Mouse (Mus musculus): ENCODE data around the gene Gm47791. TPM values are rescaled to one million over a fixed set of nuclear protein-coding genes. Genes with fewer than 3 reads are reported as not detected.

The Gm47791 gene
- polyA plus RNA-seq, 1 experiment, result not detected

GRCm38 (mm10) chr1:82725875-82726185 is 45.2 kb downstream of the Gm47791 start:
- H3K4me3 ChIP-seq, result peak overlapping the region; percentile 73
- peaks cover 29% of the 10 kb centered on the region for H3K79me2 ChIP-seq (ENCODE audit: control insufficient read depth, insufficient read depth)
- TF ChIP-seq POLR2A (IDR thresholded peaks at IDR 0.05; ENCODE audit: insufficient read length, low read depth), result no peak
- no peak for TF ChIP-seq SRF (IDR thresholded peaks at IDR 0.05; ENCODE audit: control insufficient read depth, insufficient read length, low read depth)
- no peak for TF ChIP-seq MAX (IDR thresholded peaks at IDR 0.05; ENCODE audit: low read depth)
- no peak for TF ChIP-seq MYOG (IDR thresholded peaks at IDR 0.05; ENCODE audit: control insufficient read depth in 1 of 3, insufficient read depth in 1 of 3, insufficient read length in 2 of 3, low read depth in 2 of 3)
- TF ChIP-seq USF1 (IDR thresholded peaks at IDR 0.05; ENCODE audit: low read depth), result no peak
- no peak for TF ChIP-seq TCF3 (IDR thresholded peaks at IDR 0.05; ENCODE audit: insufficient read length, low read depth)
- TF ChIP-seq MYOD1 (IDR thresholded peaks at IDR 0.05; ENCODE audit: control insufficient read depth in 1 of 3, insufficient read length in 2 of 3, low read depth in 2 of 3), result no peak
- TF ChIP-seq E2F4 (IDR thresholded peaks at IDR 0.05; ENCODE audit: insufficient read depth), result no peak
- peak overlapping the region; percentile 98 for H3K4me2 ChIP-seq (ENCODE audit: low read depth)
- peaks cover under 1% of the 10 kb centered on the region for H3K27me3 ChIP-seq (ENCODE audit: control insufficient read depth, insufficient read depth, insufficient read length)
- peaks cover 21% of the 10 kb centered on the region for H3K36me3 ChIP-seq (ENCODE audit: control insufficient read depth, insufficient read depth)
- H3ac ChIP-seq (ENCODE audit: control insufficient read depth, insufficient read length), result no peak overlapping the region

GRCm38 (mm10) chr1:82725026-82725874 is 45.8 kb downstream of the Gm47791 start:
- Histone ChIP-seq H3ac (ENCODE audit: control insufficient read depth, insufficient read length) (peak overlapping the region; percentile 59), H3K4me3 (peak overlapping the region; percentile 73), H3K27me3 (ENCODE audit: control insufficient read depth, insufficient read depth, insufficient read length) (peaks cover 5% of the 10 kb centered on the region), H3K79me2 (ENCODE audit: control insufficient read depth, insufficient read depth) (peaks cover 29% of the 10 kb centered on the region), H3K36me3 (ENCODE audit: control insufficient read depth, insufficient read depth) (peaks cover 19% of the 10 kb centered on the region), H3K4me2 (ENCODE audit: low read depth) (peak overlapping the region; percentile 98)
- TF ChIP-seq E2F4 (IDR thresholded peaks at IDR 0.05; ENCODE audit: insufficient read depth), result no peak
- no peak for TF ChIP-seq TCF3 (IDR thresholded peaks at IDR 0.05; ENCODE audit: insufficient read length, low read depth)
- no peak for TF ChIP-seq REST (IDR thresholded peaks at IDR 0.05; ENCODE audit: insufficient read depth, insufficient read length)

- Histone ChIP-seq H3K4me2 (ENCODE audit: low read depth) (peak within 1 kb of the TSS; percentile 98), H3K27me3 (ENCODE audit: control insufficient read depth, insufficient read depth, insufficient read length) (peaks cover 5% of the 10 kb centered on the region), H3K4me3 (peak within 1 kb of the TSS; percentile 73), H3ac (ENCODE audit: control insufficient read depth, insufficient read length) (peak within 1 kb of the TSS; percentile 59), H3K36me3 (ENCODE audit: control insufficient read depth, insufficient read depth) (peaks cover 12% of the 10 kb centered on the region), H3K79me2 (ENCODE audit: control insufficient read depth, insufficient read depth) (peaks cover 29% of the 10 kb centered on the region)
- TF ChIP-seq USF1 (IDR thresholded peaks at IDR 0.05; ENCODE audit: low read depth) (peak; percentile 99), E2F4 (IDR thresholded peaks at IDR 0.05; ENCODE audit: insufficient read depth) (no peak), TCF12 (IDR thresholded peaks at IDR 0.05; ENCODE audit: insufficient read depth, poor library complexity, severe bottlenecking) (no peak), SRF (IDR thresholded peaks at IDR 0.05; ENCODE audit: control insufficient read depth, insufficient read length, low read depth) (no peak), CEBPB (IDR thresholded peaks at IDR 0.05; ENCODE audit: insufficient read depth, poor library complexity, severe bottlenecking) (no peak), MYOG (IDR thresholded peaks at IDR 0.05; ENCODE audit: control insufficient read depth in 1 of 3, insufficient read depth in 1 of 3, insufficient read length in 2 of 3, low read depth in 2 of 3) (no peak), POLR2A (IDR thresholded peaks at IDR 0.05; ENCODE audit: insufficient read length, low read depth) (peak; percentile 75), POLR2AphosphoS2 (IDR thresholded peaks at IDR 0.05; ENCODE audit: insufficient read length, low read depth) (peak; percentile 72), REST (IDR thresholded peaks at IDR 0.05; ENCODE audit: insufficient read depth, insufficient read length) (no peak), TCF3 (IDR thresholded peaks at IDR 0.05; ENCODE audit: insufficient read length, low read depth) (no peak), MYOD1 (IDR thresholded peaks at IDR 0.05; ENCODE audit: control insufficient read depth in 1 of 3, insufficient read length in 2 of 3, low read depth in 2 of 3) (no peak), MAX (IDR thresholded peaks at IDR 0.05; ENCODE audit: low read depth) (no peak)
Observed at GRCm38 (mm10) chr1:82724339-82725025, 46.6 kb downstream of the Gm47791 start, which contains the start of gene Mff. TSS of gene Mff (plus strand) at chr1:82724890.

Other genes starting within 250 kb of the Gm47791 start
- gene Col4a4, start 184.4 kb downstream of the Gm47791 start, polyA plus RNA-seq (2012; fragmentation: generic; extraction: Trizol), result 0.19 TPM
- gene Col4a3, start 184.3 kb downstream of the Gm47791 start, polyA plus RNA-seq (2012; fragmentation: generic; extraction: Trizol), result 0.08 TPM
- gene Mff, start 46.4 kb downstream of the Gm47791 start, polyA plus RNA-seq (2012; fragmentation: generic; extraction: Trizol), result 121 TPM
- gene Tm4sf20, start 2.8 kb downstream of the Gm47791 start, polyA plus RNA-seq (2012; fragmentation: generic; extraction: Trizol), result not detected
- gene Agfg1, start 68.2 kb upstream of the Gm47791 start, polyA plus RNA-seq (2012; fragmentation: generic; extraction: Trizol), result 21.7 TPM
- gene A030005L19Rik, start 142.1 kb upstream of the Gm47791 start, polyA plus RNA-seq (2012; fragmentation: generic; extraction: Trizol), result not detected
- not detected for gene A030014E15Rik, start 153.7 kb upstream of the Gm47791 start, polyA plus RNA-seq (2012; fragmentation: generic; extraction: Trizol)
- gene Gm6217, start 160.2 kb upstream of the Gm47791 start, polyA plus RNA-seq (2012; fragmentation: generic; extraction: Trizol), result not detected
- gene A030003K21Rik, start 172.1 kb upstream of the Gm47791 start, polyA plus RNA-seq (2012; fragmentation: generic; extraction: Trizol), result not detected
- not detected for gene Gm7544, start 184.8 kb upstream of the Gm47791 start, polyA plus RNA-seq (2012; fragmentation: generic; extraction: Trizol)
- gene Gm47955, start 189.0 kb upstream of the Gm47791 start, polyA plus RNA-seq (2012; fragmentation: generic; extraction: Trizol), result not detected
- not detected for gene Gm47959, start 229.3 kb upstream of the Gm47791 start, polyA plus RNA-seq (2012; fragmentation: generic; extraction: Trizol)